Mouse (Mus musculus) liver, postnatal 0 days (tissue): ENCODE results near the gene Gm9821. TPM values are rescaled to one million over a fixed set of nuclear protein-coding genes. Genes with fewer than 3 reads are reported as not detected.

Experiments used
- ATAC-seq: fragments of 200-750 bp; cut with Nextera tagmentation; 2 replicates; pipeline ENCODE4 v1.8.0; 2017; ENCODE audit warnings: mild to moderate bottlenecking, moderate library complexity
- DNase-seq: peaks from one replicate; pipeline ENCODE4 v3.0.0-alpha.2; 2016
- H3K27ac ChIP-seq: fragments of 300-500 bp; sonication (generic); 2 replicates; pipeline ENCODE4 v1.5.1; 2014; ENCODE audit warnings: antibody characterized with exemption, moderate library complexity, mild to moderate bottlenecking, low read depth
- H3K27me3 ChIP-seq: fragments of 300-500 bp; sonication (generic); 2 replicates; pipeline ENCODE4 v1.6.1; 2014; ENCODE audit warnings: low read length, control low read depth, mixed read lengths; ENCODE audit not compliant: insufficient read depth
- H3K36me3 ChIP-seq: fragments of 300-500 bp; sonication (generic); replicated peaks from 2 replicates; pipeline ENCODE4 v1.6.1; 2014; ENCODE audit warnings: mild to moderate bottlenecking, control low read depth, low read length, moderate library complexity, mixed read lengths; ENCODE audit not compliant: insufficient read depth
- H3K4me1 ChIP-seq: fragments of 300-500 bp; sonication (generic); 2 replicates; pipeline ENCODE4 v1.6.1; 2014; ENCODE audit warnings: antibody characterized with exemption, mild to moderate bottlenecking, control low read depth; ENCODE audit not compliant: insufficient read depth
- H3K4me2 ChIP-seq: fragments of 300-500 bp; sonication (generic); 2 replicates; pipeline ENCODE4 v1.6.1; 2014; ENCODE audit warnings: low read depth, mild to moderate bottlenecking, low read length, moderate library complexity, mixed read lengths
- H3K4me3 ChIP-seq: fragments of 300-500 bp; sonication (generic); 2 replicates; pipeline ENCODE4 v1.5.1; 2014; ENCODE audit warnings: low read depth, low read length
- H3K9ac ChIP-seq: fragments of 300-500 bp; sonication (generic); replicated peaks from 2 replicates; pipeline ENCODE4 v1.6.1; 2014; ENCODE audit warnings: mild to moderate bottlenecking, moderate library complexity
- H3K9me3 ChIP-seq: fragments of 300-500 bp; sonication (generic); 2 replicates; pipeline ENCODE4 v1.6.1; 2016; ENCODE audit warnings: mild to moderate bottlenecking, control low read depth, low read length, mixed read lengths
- CTCF ChIP-seq: sonication (generic); IDR thresholded peaks from 2 replicates; pipeline ENCODE4 v1.5.1; 2016; ENCODE audit warnings: antibody characterized with exemption, low read depth
- EP300 ChIP-seq: IDR thresholded peaks from 2 replicates; pipeline ENCODE4 v1.6.1; 2016; ENCODE audit warnings: antibody characterized with exemption, low read depth, mild to moderate bottlenecking
- WGBS: fragments of 180-500 bp; shearing (Covaris S2); extraction: QIAGEN DNeasy Blood & Tissue Kit; methylation state at CpG from one replicate; pipeline ENCODE4 v1.1.7; 2014; ENCODE audit not compliant: insufficient replicate concordance; 5-methylcytosine and 5-hydroxymethylcytosine counted together
- polyA plus RNA-seq: library from polyadenylated mRNA; unstranded; fragments of >200 nt; fragmentation: Nextera tagmentation; extraction: Ambion mirVana; gene quantifications from 2 replicates; pipeline ENCODE4 v1.2.1, GENCODE M21; 2015

The Gm9821 gene
- polyA plus RNA-seq, 1 experiment from 2014 or later, result 0.20 TPM

- Histone ChIP-seq H3K9ac (no peak overlapping the region), H3K4me1 (peaks cover 30% of the 10 kb centered on the region), H3K27me3 (peaks cover 57% of the 10 kb centered on the region), H3K27ac (no peak overlapping the region), H3K36me3 (no peaks in the 10 kb centered on the region), H3K4me3 (no peak overlapping the region), H3K4me2 (no peak overlapping the region), H3K9me3 (no peaks in the 10 kb centered on the region)
- ATAC-seq, result no peak
- DNase-seq, result no peak
- TF ChIP-seq CTCF (no peak), EP300 (no peak)
- 81% methylated on average over 1 of the region's 1 CpGs for WGBS
Measured at GRCm38 (mm10) chr2:91924726-91925125, 20.8 kb upstream of the Gm9821 start.

DNA sequence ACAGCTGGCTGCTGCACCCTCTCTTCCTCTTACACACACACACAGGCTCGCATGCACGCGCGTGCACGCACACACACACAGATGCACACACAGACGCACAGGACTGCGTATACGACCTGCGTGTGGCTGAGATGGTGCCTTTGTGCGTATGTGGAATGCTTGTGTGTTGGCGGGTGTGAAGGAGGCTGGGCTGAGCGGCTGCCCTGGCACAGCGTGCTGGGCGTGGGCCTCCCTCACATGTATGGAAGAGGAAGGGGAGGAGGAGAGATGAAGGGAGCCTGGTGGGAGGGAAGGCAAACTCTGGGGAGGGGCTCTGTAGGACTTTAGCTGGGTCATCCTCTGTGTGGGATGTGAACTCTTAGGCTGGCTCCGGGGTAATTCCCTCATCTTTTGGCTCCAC, 20.1 kb upstream of the Gm9821 start:
- Histone ChIP-seq H3K27ac (no peak overlapping the region), H3K36me3 (no peaks in the 10 kb centered on the region), H3K27me3 (peaks cover 56% of the 10 kb centered on the region), H3K4me2 (no peak overlapping the region), H3K9ac (no peak overlapping the region), H3K4me3 (no peak overlapping the region), H3K9me3 (no peaks in the 10 kb centered on the region), H3K4me1 (peaks cover 32% of the 10 kb centered on the region)
- DNase-seq (no peak), ATAC-seq (no peak)
- 76% methylated on average over 15 of the region's 15 CpGs for WGBS
- no peak for TF ChIP-seq EP300
- TF ChIP-seq CTCF, result no peak

GRCm38 (mm10) chr2:91926949-91927348, 18.6 kb upstream of the Gm9821 start, which contains the start of gene Chrm4:
Gene Chrm4 (plus strand): TSS chr2:91927249.
- Histone ChIP-seq H3K9ac (no peak within 1 kb of the TSS), H3K4me1 (peaks cover 31% of the 10 kb centered on the region), H3K4me2 (peak within 1 kb of the TSS; percentile 15; the same call in 1 of the 2 replicates), H3K9me3 (no peaks in the 10 kb centered on the region), H3K36me3 (no peaks in the 10 kb centered on the region), H3K4me3 (no peak within 1 kb of the TSS), H3K27ac (no peak within 1 kb of the TSS), H3K27me3 (peaks cover 55% of the 10 kb centered on the region)
- no peak for TF ChIP-seq CTCF
- no peak for TF ChIP-seq EP300
- no peak for ATAC-seq
- DNase-seq, result no peak
- WGBS, result 79% methylated on average over 3 of the region's 3 CpGs

DNA sequence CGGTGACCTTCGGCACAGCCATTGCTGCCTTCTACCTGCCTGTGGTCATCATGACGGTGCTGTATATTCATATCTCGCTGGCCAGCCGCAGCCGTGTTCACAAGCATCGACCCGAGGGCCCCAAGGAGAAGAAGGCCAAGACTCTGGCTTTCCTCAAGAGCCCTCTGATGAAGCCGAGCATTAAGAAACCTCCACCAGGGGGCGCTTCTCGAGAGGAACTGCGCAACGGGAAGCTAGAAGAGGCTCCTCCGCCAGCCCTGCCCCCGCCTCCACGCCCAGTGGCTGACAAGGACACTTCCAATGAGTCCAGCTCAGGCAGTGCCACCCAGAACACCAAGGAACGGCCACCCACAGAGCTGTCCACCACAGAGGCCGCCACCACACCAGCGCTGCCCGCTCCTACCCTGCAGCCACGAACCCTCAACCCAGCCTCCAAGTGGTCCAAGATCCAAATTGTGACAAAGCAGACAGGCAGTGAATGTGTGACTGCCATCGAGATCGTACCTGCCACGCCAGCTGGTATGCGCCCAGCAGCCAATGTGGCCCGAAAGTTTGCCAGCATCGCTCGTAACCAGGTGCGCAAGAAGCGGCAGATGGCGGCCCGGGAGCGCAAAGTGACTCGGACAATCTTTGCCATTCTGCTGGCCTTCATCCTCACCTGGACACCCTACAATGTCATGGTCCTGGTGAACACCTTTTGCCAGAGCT, 17.5 kb upstream of the Gm9821 start:
- ATAC-seq (0 out of 2 replicates have a peak, but pooled peaks have one; percentile 10), DNase-seq (peak; percentile 87)
- Histone ChIP-seq H3K4me1 (peaks cover 31% of the 10 kb centered on the region), H3K4me3 (no peak overlapping the region), H3K36me3 (peaks cover 3% of the 10 kb centered on the region), H3K9ac (no peak overlapping the region), H3K9me3 (no peaks in the 10 kb centered on the region), H3K27me3 (peaks cover 45% of the 10 kb centered on the region), H3K4me2 (peak overlapping the region; percentile 15; the same call in 1 of the 2 replicates), H3K27ac (no peak overlapping the region)
- WGBS, result 40% methylated on average over 34 of the region's 34 CpGs
- peak; percentile 82 for TF ChIP-seq CTCF
- no peak for TF ChIP-seq EP300

DNA sequence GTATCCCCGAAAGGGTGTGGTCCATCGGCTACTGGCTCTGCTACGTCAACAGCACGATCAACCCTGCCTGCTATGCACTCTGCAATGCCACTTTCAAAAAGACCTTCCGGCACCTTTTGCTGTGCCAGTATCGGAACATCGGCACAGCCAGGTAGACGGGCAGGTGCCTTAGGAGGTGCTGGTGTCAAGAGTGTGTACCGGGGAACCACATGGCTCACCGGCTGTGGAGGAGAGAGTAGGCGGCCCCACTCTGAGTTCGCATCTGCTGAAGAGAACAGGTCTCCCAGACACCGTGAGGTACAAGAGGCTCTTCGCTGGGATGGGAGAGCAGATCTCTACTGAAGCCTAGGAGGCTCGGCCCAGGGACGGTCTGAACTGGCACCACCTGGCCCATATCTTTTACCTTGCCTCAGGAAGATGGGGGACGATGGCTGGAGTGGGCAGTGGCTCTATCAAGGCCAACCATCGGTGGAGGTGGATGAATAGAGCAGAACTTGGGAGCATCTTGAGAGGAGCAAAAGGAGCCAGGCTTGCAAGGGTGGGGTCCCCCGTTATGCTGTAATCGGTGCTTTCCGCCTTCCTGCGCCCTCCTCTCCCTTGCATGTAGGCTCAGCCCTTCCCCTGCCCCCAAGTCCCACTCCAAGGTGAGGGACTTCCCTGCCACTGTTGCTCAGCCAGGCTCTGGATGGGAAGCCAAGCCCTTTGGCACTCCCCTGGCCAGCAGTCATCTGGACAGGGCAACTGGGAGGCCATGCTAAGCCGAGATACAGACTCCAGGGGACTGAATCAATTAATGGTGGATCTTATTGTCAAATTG, 16.8 kb upstream of the Gm9821 start:
- H3K36me3 ChIP-seq, result peaks cover 10% of the 10 kb centered on the region
- no peak overlapping the region for H3K4me2 ChIP-seq
- H3K4me3 ChIP-seq, result no peak overlapping the region
- peaks cover 24% of the 10 kb centered on the region for H3K4me1 ChIP-seq
- 73% methylated on average over 23 of the region's 23 CpGs for WGBS
- TF ChIP-seq CTCF, result no peak
- no peak for TF ChIP-seq EP300
- H3K9ac ChIP-seq, result no peak overlapping the region
- H3K27ac ChIP-seq, result no peak overlapping the region
- peaks cover 37% of the 10 kb centered on the region for H3K27me3 ChIP-seq
- ATAC-seq (no peak), DNase-seq (no peak)
- H3K9me3 ChIP-seq, result no peaks in the 10 kb centered on the region

- Histone ChIP-seq H3K36me3 (peaks cover 11% of the 10 kb centered on the region), H3K9ac (no peak overlapping the region), H3K4me2 (no peak overlapping the region), H3K4me1 (peaks cover 22% of the 10 kb centered on the region), H3K9me3 (no peaks in the 10 kb centered on the region), H3K4me3 (no peak overlapping the region), H3K27ac (no peak overlapping the region), H3K27me3 (peaks cover 30% of the 10 kb centered on the region)
- ATAC-seq (no peak), DNase-seq (no peak)
- no peak for TF ChIP-seq EP300
- TF ChIP-seq CTCF, result no peak
- WGBS, result 67% methylated on average over 3 of the region's 3 CpGs
Measured at GRCm38 (mm10) chr2:91929455-91929854, 16.0 kb upstream of the Gm9821 start.
